Mouse (Mus musculus): Measurements from ENCODE around the gene Pgap1. TPM values are rescaled to one million over a fixed set of nuclear protein-coding genes. Genes with fewer than 3 reads are reported as not detected.

Gene Pgap1
- total and polyA plus RNA-seq, 2 experiments from 2014 or later, result 26.1 to 91.4 TPM

DNA sequence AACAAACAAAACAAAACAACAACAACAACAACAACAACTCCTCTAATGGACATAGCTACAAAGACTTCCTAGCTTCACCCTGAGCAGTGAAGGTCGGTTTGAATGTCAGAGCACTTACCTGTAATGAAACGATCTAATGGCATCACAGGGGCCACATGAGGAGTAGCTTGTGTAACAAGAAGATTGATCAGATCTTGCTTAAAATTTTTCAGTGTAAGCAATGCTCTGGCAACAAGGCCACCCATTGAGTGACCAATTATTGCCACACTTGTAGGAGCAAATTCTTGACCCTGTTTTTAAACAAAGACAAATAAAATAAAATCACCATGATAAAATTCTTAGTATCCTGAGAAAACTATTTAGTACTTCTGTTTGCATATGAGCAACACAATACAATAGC lies 14.6 kb downstream of the Pgap1 start:
- Histone ChIP-seq H3K4me1 (ENCODE audit: insufficient read depth, low read length) (no peaks in the 10 kb centered on the region), H3K27ac (ENCODE audit: low read depth, low read length) (no peak overlapping the region), H3K4me3 (ENCODE audit: low read depth, low read length) (no peak overlapping the region), H3K9me3 (ENCODE audit: low read length) (no peaks in the 10 kb centered on the region), H3K4me2 (ENCODE audit: low read depth, low read length, poor library complexity, severe bottlenecking) (no peak overlapping the region), H3K36me3 (ENCODE audit: insufficient read depth, low read length) (peaks cover 31% of the 10 kb centered on the region), H3K27me3 (ENCODE audit: insufficient read depth, low read length) (no peaks in the 10 kb centered on the region), H3K9ac (replicated peaks; ENCODE audit: low read length, poor library complexity, severe bottlenecking) (no peak overlapping the region)
- 99% methylated on average over 2 of the region's 2 CpGs for WGBS
- TF ChIP-seq CTCF (IDR thresholded peaks at IDR 0.05), result no peak
- ATAC-seq (ENCODE audit: low FRiP score) (no peak), DNase-seq (ENCODE audit: low spot score) (no peak)

DNA sequence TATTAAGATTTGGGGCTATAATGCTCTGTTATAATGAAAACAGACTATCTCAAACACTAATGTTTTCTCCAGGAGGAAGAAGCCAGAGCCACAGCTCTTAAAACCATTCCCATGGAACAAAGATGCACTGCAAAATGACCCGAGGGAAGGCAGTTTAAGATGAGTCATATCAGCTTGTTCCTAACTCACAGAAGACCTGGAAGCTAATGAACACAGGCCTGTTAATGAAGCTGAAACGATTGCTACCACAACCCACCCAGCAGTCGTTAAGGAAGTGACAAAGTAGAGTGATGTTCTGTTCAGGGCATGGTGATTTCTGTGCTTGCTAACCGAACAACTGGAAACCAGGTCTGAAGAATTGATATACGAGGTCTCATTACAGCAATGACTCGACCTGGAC lies 26.3 kb downstream of the Pgap1 start:
- DNase-seq (ENCODE audit: low spot score) (peak; percentile 3), ATAC-seq (ENCODE audit: low FRiP score) (no peak)
- no peaks in the 10 kb centered on the region for H3K27me3 ChIP-seq (ENCODE audit: insufficient read depth, low read length)
- H3K9ac ChIP-seq (replicated peaks; ENCODE audit: low read length, poor library complexity, severe bottlenecking), result no peak overlapping the region
- H3K4me3 ChIP-seq (ENCODE audit: low read depth, low read length), result no peak overlapping the region
- no peaks in the 10 kb centered on the region for H3K9me3 ChIP-seq (ENCODE audit: low read length)
- no peaks in the 10 kb centered on the region for H3K4me1 ChIP-seq (ENCODE audit: insufficient read depth, low read length)
- H3K4me2 ChIP-seq (ENCODE audit: low read depth, low read length, poor library complexity, severe bottlenecking), result no peak overlapping the region
- no peak overlapping the region for H3K27ac ChIP-seq (ENCODE audit: low read depth, low read length)
- WGBS, result 85% methylated on average over 6 of the region's 6 CpGs
- TF ChIP-seq CTCF (IDR thresholded peaks at IDR 0.05), result no peak
- peaks cover 30% of the 10 kb centered on the region for H3K36me3 ChIP-seq (ENCODE audit: insufficient read depth, low read length)

- DNase-seq (ENCODE audit: low spot score) (no peak), ATAC-seq (ENCODE audit: low FRiP score) (no peak)
- Histone ChIP-seq H3K36me3 (ENCODE audit: insufficient read depth, low read length) (peaks cover 34% of the 10 kb centered on the region), H3K4me1 (ENCODE audit: insufficient read depth, low read length) (no peaks in the 10 kb centered on the region), H3K4me2 (ENCODE audit: low read depth, low read length, poor library complexity, severe bottlenecking) (no peak overlapping the region), H3K9me3 (ENCODE audit: low read length) (no peaks in the 10 kb centered on the region), H3K27me3 (ENCODE audit: insufficient read depth, low read length) (no peaks in the 10 kb centered on the region), H3K9ac (replicated peaks; ENCODE audit: low read length, poor library complexity, severe bottlenecking) (no peak overlapping the region), H3K4me3 (ENCODE audit: low read depth, low read length) (no peak overlapping the region), H3K27ac (ENCODE audit: low read depth, low read length) (no peak overlapping the region)
- WGBS, result 90% methylated on average over 2 of the region's 2 CpGs
- no peak for TF ChIP-seq CTCF (IDR thresholded peaks at IDR 0.05)
Observed at GRCm38 (mm10) chr1:54523717-54524116, 33.8 kb downstream of the Pgap1 start.

- WGBS, result 86% methylated on average over 5 of the region's 5 CpGs
- DNase-seq (ENCODE audit: low spot score) (no peak), ATAC-seq (ENCODE audit: low FRiP score) (no peak)
- Histone ChIP-seq H3K27me3 (ENCODE audit: insufficient read depth, low read length) (no peaks in the 10 kb centered on the region), H3K36me3 (ENCODE audit: insufficient read depth, low read length) (peaks cover 18% of the 10 kb centered on the region), H3K27ac (ENCODE audit: low read depth, low read length) (no peak overlapping the region), H3K4me2 (ENCODE audit: low read depth, low read length, poor library complexity, severe bottlenecking) (no peak overlapping the region), H3K9ac (replicated peaks; ENCODE audit: low read length, poor library complexity, severe bottlenecking) (no peak overlapping the region), H3K9me3 (ENCODE audit: low read length) (no peaks in the 10 kb centered on the region), H3K4me1 (ENCODE audit: insufficient read depth, low read length) (no peaks in the 10 kb centered on the region), H3K4me3 (ENCODE audit: low read depth, low read length) (no peak overlapping the region)
- TF ChIP-seq CTCF (IDR thresholded peaks at IDR 0.05), result no peak
Observed at GRCm38 (mm10) chr1:54520062-54520577, 37.4 kb downstream of the Pgap1 start.

GRCm38 (mm10) chr1:54513836-54514235 lies 43.6 kb downstream of the Pgap1 start:
- no peaks in the 10 kb centered on the region for H3K27me3 ChIP-seq (ENCODE audit: insufficient read depth, low read length)
- H3K4me3 ChIP-seq (ENCODE audit: low read depth, low read length), result no peak overlapping the region
- H3K9ac ChIP-seq (replicated peaks; ENCODE audit: low read length, poor library complexity, severe bottlenecking), result no peak overlapping the region
- 85% methylated on average over 1 of the region's 1 CpGs for WGBS
- ATAC-seq (ENCODE audit: low FRiP score), result no peak
- no peak for DNase-seq (ENCODE audit: low spot score)
- no peaks in the 10 kb centered on the region for H3K9me3 ChIP-seq (ENCODE audit: low read length)
- no peak overlapping the region for H3K27ac ChIP-seq (ENCODE audit: low read depth, low read length)
- H3K4me2 ChIP-seq (ENCODE audit: low read depth, low read length, poor library complexity, severe bottlenecking), result no peak overlapping the region
- H3K4me1 ChIP-seq (ENCODE audit: insufficient read depth, low read length), result no peaks in the 10 kb centered on the region
- peaks cover 10% of the 10 kb centered on the region; the same call in 1 of the 2 replicates for H3K36me3 ChIP-seq (ENCODE audit: insufficient read depth, low read length)
- peak; percentile 62 for TF ChIP-seq CTCF (IDR thresholded peaks at IDR 0.05)

- H3K9me3 ChIP-seq (ENCODE audit: low read length), result no peaks in the 10 kb centered on the region
- TF ChIP-seq CTCF (IDR thresholded peaks at IDR 0.05), result no peak
- H3K9ac ChIP-seq (replicated peaks; ENCODE audit: low read length, poor library complexity, severe bottlenecking), result no peak overlapping the region
- H3K36me3 ChIP-seq (ENCODE audit: insufficient read depth, low read length), result peaks cover 30% of the 10 kb centered on the region
- H3K27ac ChIP-seq (ENCODE audit: low read depth, low read length), result no peak overlapping the region
- H3K4me1 ChIP-seq (ENCODE audit: insufficient read depth, low read length), result no peaks in the 10 kb centered on the region
- DNase-seq (ENCODE audit: low spot score), result no peak
- H3K4me3 ChIP-seq (ENCODE audit: low read depth, low read length), result no peak overlapping the region
- H3K4me2 ChIP-seq (ENCODE audit: low read depth, low read length, poor library complexity, severe bottlenecking), result no peak overlapping the region
- ATAC-seq (ENCODE audit: low FRiP score), result no peak
- 83% methylated on average over 2 of the region's 2 CpGs for WGBS
- no peaks in the 10 kb centered on the region for H3K27me3 ChIP-seq (ENCODE audit: insufficient read depth, low read length)
Observed at GRCm38 (mm10) chr1:54498496-54498895, 59.0 kb downstream of the Pgap1 start.

Data from midbrain, postnatal 0 days (tissue).